Mouse (Mus musculus): ENCODE results near the gene Phf21a.
A peak's percentile ranks its signal among the peaks of the same experiment; 100 is the strongest.

Gene Phf21a

DNA sequence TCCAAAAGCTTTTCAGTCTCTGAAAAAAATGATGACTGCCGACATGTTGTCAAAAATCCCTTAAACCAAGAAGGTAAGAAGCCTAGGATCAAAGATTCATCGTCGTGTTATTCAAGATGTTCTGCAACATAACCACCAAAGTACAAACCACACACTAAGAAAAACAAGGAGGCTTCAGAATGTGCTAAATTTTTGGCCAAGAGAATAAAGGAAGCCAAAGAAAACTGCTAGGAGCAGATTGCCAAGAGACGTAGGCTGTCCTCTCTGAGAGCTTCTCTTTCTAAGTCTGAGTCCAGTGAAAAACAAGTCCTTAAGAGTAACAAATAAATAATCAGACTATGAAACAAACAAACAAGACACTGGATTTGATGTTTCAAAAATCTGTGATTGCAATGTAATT is 219.6 kb downstream of the Phf21a start:
- DNase-seq, result no peak

DNA sequence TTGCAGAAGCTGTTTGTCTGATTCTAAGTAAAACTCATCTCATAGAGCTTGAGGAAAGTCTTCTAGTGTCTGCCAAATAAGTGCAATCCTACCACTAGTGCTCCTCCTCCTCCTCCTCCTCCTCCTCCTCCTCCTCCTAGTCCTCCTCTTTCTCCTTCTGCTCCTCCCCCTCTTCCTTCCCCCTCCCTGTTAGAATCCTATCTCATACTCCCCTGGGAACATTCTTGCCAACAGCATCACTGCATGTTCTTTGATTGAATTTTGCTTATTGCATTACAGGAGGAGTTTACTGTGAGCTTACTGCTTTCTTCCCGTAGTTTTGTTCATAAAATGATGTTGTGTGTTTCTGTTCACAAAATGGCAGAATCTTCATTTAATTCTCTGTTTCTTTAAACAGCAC is 221.1 kb downstream of the Phf21a start:
- DNase-seq, result no peak

DNA sequence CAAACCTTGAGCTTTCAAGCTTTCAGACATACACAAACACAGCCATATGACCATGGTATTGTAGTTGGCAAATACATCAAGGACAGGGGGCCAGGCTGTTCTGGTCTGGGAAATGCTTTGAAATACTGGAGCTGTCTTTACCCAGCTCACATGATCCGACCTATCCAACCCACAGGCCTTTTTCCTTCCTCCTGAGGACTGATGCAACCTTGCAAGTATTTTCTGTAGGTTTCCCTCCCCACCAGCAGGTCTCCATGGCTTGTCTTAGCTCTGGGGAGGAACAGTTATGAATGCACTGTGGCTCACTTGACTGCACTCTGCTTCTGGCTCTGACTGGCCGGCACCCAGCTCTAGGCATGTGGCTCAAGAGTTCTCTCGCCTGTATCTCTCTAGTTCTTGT is 223.7 kb downstream of the Phf21a start:
- peak in 1 of 2 experiments; percentile 13 for DNase-seq

DNA sequence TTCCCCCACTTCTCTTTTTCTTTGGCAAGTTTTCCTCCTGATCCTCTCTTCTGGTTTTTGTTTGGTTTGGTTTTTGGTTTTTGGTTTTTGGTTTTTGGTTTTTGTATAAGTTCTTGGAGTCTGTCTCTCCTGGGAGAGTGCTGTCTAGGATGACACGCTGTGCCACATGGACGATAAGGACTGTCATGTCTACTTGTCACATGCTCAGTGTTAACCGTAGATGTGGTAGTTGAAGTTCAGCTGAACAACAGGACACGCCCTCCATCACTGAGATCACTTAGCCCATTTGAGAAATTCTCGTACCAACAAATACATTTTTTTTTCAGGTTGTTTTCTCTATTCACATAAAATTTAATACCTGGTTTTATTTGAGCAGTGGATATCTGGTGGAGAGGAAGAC is 224.3 kb downstream of the Phf21a start:
- no peak for DNase-seq

DNA sequence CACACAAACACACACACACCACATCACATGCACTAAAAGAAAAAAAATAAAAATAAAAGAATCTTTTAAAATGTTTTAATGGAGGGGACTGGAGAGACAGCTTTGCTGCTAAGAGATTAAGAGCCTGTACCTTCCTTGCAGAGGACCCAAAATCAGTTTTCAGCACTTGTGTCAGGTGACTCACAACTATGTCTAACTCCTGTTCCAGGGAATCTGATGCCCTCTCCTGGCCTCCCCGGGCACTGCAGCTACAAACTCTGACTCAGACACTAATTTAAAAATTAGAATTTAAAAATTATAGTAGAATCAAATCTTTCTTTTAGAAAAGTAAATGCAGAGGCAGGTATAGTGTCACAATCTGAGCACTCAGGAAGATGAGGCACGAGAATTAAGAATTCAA is 229.8 kb downstream of the Phf21a start:
- DNase-seq, result peak; percentile 40 to 62

DNA sequence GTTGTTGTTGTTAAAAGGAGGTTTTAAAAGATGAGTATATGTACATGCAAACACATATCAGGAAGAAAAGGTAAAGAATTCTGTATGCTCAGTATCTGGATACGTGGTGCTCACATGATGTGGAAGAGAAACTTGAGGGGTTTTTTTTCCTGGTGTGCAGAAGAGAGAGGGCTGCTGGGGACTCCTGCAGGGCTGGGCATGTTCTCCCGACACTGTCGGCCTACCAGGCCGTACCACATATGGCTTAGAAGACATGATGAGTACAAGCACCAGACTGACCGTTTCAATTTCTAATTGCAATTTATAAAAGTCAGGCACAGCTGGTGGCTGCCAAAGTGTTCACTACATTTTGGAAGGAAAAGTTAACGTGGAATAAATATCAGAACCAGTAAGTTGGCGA is 232.8 kb downstream of the Phf21a start:
- no peak for DNase-seq

DNA sequence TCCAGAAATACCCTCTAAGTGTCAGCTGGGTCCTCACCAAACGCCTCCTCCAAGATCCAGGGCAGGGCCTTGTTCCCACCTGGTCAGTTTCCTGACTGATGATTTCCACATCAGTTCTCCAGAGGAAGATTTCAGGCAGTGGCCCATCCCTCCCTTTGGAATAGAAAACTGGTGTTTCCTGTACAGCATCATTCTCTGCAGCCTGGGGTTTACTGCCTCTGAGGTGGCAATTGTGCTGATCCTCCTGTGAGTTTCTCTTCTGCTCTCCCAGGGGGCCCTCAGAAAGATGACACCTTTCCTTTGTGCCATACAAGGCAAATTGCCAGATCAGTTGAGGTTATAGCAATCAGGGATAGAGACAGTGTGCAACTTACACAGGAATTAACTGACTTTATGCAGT is 233.3 kb downstream of the Phf21a start:
- no peak for DNase-seq

DNA sequence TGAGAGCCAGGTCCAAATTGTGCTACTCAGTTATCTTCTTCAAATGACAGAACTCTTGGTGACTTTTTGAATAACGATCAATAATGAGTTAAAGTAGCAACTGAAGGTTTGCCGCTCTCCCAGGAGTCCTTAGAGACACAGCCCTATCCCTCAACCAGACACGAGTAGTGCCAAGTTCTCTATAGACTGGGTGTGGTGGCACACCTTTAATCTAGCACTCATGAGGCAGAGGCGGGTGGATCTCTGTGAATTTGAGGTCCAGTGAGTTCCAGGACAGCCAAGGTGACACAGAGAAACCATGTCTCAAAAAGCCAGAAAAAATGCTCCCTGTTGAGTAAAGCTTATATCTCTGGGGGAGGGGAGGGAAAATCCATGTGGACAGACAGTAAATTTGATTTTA is 234.7 kb downstream of the Phf21a start:
- DNase-seq, result no peak

DNA sequence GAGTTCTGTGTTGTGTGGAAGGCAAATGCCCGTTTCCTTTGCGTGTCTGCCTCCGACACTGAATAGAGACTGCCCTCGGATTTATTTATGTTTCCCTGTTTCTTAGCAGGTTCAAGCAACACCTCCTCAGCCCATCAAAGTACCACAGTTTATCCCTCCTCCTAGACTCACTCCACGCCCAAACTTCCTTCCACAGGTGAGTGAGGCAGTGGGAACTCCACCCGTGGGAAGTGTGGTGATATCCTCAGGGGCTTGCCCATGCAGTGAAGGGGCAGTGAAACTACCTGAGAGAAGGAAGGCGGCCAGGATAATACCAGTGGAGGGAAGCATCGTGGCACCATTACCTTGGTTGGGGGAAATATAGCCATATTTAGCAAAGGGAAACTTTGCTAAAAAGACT is 235.3 kb downstream of the Phf21a start:
- DNase-seq, result no peak

DNA sequence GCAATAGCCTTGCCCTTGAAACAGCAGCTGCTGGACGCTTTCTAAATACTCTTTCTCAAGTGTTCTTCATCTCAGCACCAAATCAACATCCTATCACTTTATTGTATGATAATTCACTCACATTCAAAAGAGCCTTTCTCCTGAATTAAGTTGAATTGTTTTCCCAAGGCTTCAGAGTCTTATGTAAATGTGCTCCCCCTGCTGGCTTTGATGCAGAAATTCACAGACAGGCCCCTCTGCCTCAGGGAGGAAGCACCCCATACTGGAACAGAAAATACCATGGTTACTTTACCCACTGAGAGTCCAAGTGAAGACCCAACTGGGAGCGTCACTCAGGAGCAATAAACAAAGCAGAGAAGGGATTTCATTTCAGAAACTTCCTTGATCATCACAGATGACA is 237.9 kb downstream of the Phf21a start:
- DNase-seq, result peak; percentile 59 to 74

DNA sequence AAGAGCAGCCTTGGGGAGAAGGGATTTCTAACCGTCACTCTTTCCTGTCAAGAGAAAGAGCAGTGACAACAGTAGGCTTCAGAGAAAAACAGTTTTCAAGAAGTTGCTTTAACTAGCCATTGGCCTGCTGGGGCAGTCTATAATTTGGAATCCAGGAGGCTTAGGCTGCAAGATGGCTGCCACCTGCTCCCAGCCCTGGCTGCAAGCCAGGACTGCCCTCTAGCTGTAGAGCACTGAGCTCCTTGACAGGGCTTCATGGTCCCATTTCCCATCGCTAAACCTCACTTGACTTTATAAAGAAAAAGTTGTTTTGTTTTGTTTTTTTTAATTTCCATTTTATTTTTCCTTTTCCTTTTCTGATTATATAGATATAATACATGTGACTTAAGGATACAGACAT is 238.5 kb downstream of the Phf21a start:
- DNase-seq, result peak; percentile 84 to 87

DNA sequence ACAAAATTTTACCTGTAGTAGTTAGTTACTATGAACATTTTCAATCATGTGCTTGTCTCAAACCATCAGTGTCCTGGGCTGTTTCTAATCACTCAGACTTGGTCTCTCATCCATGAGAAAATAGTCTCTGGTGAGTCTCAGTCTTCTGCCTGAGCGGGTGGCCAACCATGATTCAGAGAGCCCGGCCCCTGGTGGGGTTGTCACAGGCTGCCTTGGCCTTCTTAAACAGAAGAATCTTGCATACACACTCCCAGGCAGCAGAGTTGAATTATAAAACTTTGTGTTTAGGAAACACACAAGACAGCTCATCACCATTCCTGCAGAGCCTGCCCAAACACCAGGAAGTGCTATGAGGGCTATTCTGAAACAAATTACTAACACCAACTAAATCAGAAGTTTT is 239.0 kb downstream of the Phf21a start:
- peak in 1 of 2 experiments; percentile 18 for DNase-seq

DNA sequence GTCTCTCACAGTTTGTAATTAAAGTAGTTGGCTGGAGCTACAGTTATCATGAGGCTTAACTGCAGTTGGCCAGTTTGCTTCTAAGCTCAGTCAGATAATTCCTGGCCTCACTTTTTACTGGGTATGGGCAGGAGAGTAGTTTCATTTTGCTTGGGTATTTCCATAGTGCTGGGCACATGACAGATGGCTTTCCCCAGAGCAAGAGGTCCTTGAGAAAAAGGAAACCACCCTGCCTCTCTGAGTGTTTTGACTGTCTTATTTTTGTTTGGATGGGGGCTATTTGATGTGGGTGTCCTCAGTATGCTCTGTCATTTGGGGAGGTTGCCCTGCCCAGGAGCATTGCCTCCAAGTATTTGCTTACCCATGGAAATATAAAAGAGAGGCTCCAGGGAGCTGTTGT is 249.5 kb downstream of the Phf21a start:
- no peak for DNase-seq

DNA sequence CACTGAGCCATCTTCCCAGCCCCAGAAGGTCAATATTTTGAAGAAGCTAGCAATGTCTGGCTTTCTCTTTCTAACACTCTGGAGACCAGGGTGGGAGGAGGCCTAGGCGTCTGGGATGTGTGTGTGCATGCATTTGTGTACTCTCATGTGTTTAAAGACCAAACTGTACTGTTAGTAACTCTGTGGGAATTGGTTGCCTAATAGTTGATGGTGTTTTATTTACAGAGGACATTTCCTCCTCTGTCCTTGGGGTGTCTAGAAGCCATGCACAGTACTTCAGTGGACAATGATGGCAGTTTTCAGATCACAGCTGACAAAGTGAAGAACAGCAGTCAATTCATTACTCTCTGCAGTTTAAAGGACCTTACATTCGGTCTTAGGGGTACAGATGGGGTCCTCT is 254.3 kb downstream of the Phf21a start:
- no peak for DNase-seq

DNA sequence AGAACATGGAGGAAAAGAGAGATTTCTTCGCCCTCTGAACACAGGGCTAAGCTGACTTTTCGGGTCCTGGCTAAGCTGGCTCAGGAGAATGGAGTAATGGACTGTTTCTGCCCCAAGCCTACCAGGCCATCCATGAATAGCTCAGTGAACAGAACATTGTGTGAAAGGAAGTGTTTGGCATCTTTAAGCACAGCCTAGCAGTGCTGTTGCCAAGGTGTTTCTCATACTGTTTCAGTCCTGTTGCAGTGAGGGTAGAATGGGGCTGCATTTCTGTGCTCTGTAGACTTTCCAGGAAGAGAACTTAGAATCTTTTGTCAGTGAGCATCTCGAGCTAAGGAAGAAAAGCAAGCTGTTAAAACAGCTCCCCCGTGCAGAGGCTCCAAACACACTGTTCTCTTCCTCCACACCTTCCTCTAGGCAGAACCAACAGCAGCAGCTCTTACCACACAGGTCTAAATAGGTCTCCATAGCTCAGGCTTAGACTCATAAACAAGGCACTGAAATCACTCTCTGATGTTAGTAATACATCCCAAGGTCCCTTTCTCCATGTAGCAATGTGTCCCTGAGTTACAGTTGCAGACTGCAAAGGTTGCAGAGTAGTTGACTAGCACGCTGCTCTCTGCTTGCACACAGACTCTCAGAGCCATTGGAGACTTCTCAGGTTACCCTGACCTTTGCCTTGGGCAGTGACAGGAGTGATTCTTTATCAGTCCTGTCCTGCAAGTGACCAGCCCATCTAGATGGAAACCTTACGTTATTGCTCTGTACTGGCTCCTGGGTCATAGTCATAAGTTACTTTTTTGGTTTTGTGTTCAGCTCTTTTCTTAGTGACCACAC is 256.9 kb downstream of the Phf21a start:
- no peak for DNase-seq

DNA sequence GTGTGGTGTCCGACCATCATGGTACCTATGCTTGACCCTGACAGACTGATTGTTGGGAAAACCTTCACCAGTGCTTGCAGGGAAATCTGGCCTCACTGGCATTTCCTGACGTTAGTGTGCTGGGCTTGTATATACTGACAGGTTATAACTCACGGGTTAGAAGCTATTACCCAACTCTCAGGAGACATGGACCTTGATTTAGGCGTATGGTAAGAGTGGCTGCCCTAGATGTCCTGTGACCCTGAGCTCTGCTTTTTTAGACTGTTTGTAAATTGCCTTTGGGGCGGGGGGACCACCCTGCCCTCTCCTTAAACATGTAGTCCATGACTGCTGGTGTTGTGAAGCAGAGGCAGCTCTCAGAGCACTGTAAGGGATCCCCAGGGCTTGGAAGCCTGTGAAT is 257.8 kb downstream of the Phf21a start:
- no peak for DNase-seq

DNA sequence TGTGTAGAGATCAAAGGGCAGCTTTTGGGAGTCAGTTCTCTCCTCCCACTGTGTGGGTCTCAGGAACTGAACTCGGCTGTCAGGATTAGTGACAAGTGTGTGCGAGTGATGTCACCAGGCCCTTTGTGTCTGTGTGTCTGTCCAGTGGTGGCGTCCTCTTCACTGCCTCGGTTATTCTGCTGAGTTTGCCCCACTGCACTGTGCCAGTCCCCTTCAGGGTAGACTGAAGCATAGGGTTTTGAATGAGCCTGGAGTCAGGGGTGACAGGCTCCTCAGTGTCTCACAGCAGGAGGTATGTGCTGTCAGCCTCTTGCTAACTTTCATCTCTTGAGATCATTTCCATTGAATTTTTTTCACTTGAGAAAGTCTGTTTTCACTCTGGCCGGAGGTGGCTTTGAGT is 260.5 kb downstream of the Phf21a start:
- no peak for DNase-seq

DNA sequence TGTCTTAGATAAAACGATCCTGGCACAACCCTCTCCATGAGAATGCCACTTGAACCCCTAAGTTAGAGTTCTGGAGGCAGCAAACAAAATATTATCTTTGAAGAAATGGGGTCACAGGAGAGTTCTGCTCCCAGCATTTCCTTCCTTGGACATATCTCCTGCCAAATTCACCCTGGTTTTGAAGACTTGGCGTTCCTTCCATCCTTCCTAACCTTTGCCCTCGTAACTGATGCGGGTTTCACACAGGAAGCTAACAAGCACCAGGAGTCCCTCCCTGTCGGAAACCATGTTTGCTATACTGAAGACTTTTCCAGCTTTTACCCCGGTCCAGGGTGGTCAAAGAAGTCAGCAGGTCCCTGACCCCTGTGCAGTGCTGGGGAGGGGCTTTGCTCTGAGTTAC is 261.3 kb downstream of the Phf21a start:
- DNase-seq, result no peak

DNA sequence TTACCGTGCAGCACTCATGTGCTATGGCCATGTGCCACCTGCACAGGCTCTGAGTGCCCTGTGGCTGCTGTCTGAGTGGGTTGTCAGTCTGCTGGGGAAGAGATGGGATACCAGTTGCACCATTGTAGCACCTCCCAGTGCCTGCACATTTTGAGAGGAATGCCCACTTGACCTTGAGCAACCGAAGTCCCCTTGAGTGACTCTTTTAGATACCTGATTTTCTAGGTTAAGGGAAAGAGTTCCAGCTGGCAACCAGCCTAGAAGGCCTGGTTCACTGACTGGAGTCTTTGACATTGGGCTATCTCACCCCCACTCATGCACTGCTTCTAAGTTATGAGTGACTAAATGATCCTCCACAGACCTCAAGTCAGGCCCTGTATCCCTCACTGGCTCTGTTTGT is 266.4 kb downstream of the Phf21a start:
- DNase-seq, result peak; percentile 54 to 59

DNA sequence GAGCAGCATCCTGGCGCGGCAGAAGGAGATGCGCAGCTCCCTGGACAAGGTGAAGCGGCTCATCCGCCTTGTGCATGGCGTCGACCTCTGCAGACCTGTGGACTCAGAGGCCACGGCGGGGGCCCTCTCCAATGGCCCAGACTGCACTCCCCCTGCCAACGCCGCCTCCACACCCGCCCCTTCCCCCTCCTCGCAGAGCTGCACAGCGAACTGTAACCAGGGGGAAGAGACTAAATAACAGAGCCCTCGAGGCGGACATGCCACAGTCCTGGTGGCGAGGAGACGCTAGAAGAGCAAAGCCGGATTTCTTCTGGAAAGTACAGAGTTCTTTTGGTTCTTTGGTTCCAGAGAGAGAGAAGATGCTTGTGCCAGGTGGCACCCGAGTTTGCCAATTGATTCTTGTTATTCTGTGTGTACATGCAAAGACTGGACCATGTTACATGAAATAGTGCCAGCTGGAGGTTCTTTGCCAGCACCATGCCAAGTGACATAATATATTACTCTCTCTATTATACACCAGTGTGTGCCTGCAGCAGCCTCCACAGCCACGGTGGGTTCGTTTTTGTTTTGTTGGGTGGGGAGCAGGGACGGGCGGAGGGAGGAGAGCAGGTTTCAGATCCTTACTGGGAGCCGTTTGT is 267.4 kb downstream of the Phf21a start:
- peak; percentile 81 to 82 for DNase-seq

DNA sequence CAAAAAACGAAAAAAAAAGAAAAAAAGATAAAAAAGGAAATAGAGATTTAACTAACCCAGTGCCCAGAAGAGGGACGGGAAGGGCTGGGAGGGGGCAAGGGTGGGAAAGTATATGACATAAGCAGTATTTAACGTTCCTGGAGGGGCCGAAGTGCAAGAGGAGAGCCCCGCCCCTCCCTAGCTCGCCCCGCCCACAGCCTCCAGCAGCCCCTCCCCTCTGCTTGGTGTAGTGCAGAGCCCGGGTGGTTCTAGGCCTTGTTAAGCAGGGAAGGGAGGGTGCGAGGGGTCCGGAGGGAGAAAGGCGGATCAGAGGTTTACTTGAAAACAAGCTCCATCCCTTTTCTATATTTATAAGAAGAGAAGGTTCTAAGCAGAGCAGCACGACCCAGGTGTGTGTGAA is 268.0 kb downstream of the Phf21a start:
- peak in 1 of 2 experiments; percentile 58 for DNase-seq

DNA sequence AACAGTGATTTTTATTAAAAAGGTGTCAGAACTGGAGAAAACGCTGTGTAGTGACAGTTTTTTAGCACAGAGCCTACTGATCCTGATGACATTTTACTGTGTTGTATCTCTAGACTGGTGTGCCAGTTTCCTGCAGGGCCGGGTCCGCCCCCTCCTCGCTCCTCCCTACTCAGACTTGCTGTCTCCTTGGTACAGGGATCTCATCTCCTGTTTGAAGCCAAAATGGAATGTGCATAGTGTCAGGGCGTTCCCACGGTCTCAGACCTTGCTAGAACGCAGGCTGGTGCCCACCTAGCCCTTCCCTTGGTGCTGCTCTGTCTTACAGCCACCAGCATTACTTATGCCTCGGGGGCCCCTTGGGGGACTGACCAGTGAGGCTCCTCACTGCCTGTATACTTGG is 268.9 kb downstream of the Phf21a start:
- DNase-seq, result peak in 1 of 2 experiments; percentile 45

DNA sequence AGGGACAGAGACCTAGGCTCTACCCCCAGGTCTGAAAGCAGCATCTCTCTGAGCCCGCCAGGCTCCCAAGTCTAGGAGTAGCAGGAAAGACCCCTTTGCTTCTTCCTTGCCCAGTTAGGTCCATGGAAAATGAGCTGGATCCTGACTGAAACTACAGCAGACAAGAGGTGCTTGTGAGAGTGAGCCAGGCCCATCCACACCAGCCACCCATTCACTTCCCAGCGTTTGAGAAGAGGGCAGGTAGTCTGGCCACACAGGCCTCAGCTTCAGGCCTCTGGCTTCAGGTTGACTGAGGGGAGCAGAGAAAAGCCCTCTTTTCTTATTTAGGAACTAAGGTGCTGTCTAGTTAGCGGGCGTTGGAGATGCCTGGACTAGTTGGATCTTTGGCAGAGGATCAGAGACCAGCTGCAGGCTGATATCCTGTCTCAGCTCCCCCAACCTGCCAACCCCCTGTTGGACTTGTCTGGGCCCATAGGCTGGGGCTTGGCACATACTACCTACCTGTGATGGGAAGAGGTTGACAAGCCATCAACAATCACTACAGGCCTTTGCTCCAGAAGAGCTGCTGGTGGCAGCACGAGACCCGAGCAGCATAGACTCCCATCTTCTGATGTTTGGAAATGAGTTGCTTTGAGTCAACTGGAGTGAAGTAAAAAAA is 269.8 kb downstream of the Phf21a start:
- DNase-seq, result peak in 1 of 2 experiments; percentile 37

DNA sequence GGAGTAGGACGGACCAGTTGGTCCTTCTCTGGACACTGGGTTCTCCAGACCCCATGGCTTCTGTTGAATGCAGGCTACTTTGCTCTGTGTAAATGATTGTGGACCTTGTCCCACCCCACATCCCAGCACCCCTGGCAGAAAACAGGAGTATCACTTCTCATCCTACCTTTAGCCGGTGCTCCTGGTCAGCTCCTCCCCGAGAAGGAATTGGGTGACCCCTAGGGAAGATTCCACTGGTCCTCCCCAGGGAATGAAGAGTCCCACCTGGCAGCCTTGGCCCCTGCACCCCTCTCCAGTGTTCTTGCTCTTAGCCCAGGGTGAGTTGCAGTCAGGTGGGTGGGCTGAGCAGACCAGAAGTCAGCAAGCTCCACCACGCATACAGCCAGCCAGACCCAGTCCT is 271.2 kb downstream of the Phf21a start:
- no peak for DNase-seq

All from cerebellum, postnatal 10 days (tissue).